Mouse (Mus musculus): Measurements from ENCODE around the gene Abhd6. TPM values are rescaled to one million over a fixed set of nuclear protein-coding genes. Genes with fewer than 3 reads are reported as not detected.

Gene Abhd6
- 10 to 100 TPM; 59.0 to 78.0 (median 67.0) TPM for total RNA-seq (2022)

- peak; percentile 81 to 83 for DNase-seq (ENCODE audit: low spot score in 2 of 2)
Measured at GRCm38 (mm10) chr14:8002432-8003092, at the start of gene Abhd6. Abhd6 (plus strand) TSS chr14:8002902.

- DNase-seq (ENCODE audit: low spot score in 2 of 2): no peak
Measured at GRCm38 (mm10) chr14:7954071-7954471, 48.6 kb upstream of the Abhd6 start.

GRCm38 (mm10) chr14:7956427-7956826, 46.3 kb upstream of the Abhd6 start:
- no peak for DNase-seq (ENCODE audit: low spot score in 2 of 2)

- DNase-seq (ENCODE audit: low spot score in 2 of 2): no peak
Measured at GRCm38 (mm10) chr14:7957049-7957448, 45.7 kb upstream of the Abhd6 start, which contains the start of gene Gm45521. Gm45521 (plus strand) TSS chr14:7957288.

GRCm38 (mm10) chr14:7960616-7961015, 42.1 kb upstream of the Abhd6 start:
- peak in 1 of 2 experiments; percentile 67 for DNase-seq (ENCODE audit: low spot score in 2 of 2)

- no peak for DNase-seq (ENCODE audit: low spot score in 2 of 2)
Measured at GRCm38 (mm10) chr14:7961714-7962113, 41.0 kb upstream of the Abhd6 start.

GRCm38 (mm10) chr14:7962626-7963025, 40.1 kb upstream of the Abhd6 start:
- no peak for DNase-seq (ENCODE audit: low spot score in 2 of 2)

GRCm38 (mm10) chr14:7963160-7963559, 39.5 kb upstream of the Abhd6 start:
- no peak for DNase-seq (ENCODE audit: low spot score in 2 of 2)

GRCm38 (mm10) chr14:7964219-7964889, 38.3 kb upstream of the Abhd6 start:
- DNase-seq (ENCODE audit: low spot score in 2 of 2): peak in 1 of 2 experiments; percentile 72

GRCm38 (mm10) chr14:7971889-7972493, 30.7 kb upstream of the Abhd6 start:
- no peak for DNase-seq (ENCODE audit: low spot score in 2 of 2)

GRCm38 (mm10) chr14:7974643-7975042, 28.1 kb upstream of the Abhd6 start:
- DNase-seq (ENCODE audit: low spot score in 2 of 2): no peak

GRCm38 (mm10) chr14:7975177-7975576, 27.5 kb upstream of the Abhd6 start:
- DNase-seq (ENCODE audit: low spot score in 2 of 2): no peak

GRCm38 (mm10) chr14:7977471-7977870, 25.2 kb upstream of the Abhd6 start:
- no peak for DNase-seq (ENCODE audit: low spot score in 2 of 2)

- no peak for DNase-seq (ENCODE audit: low spot score in 2 of 2)
Measured at GRCm38 (mm10) chr14:7978183-7978582, 24.5 kb upstream of the Abhd6 start.

- no peak for DNase-seq (ENCODE audit: low spot score in 2 of 2)
Measured at GRCm38 (mm10) chr14:7981226-7981625, 21.5 kb upstream of the Abhd6 start.

- DNase-seq (ENCODE audit: low spot score in 2 of 2): no peak
Measured at GRCm38 (mm10) chr14:7986913-7987312, 15.8 kb upstream of the Abhd6 start.

GRCm38 (mm10) chr14:7989371-7989770, 13.3 kb upstream of the Abhd6 start:
- DNase-seq (ENCODE audit: low spot score in 2 of 2): no peak

- no peak for DNase-seq (ENCODE audit: low spot score in 2 of 2)
Measured at GRCm38 (mm10) chr14:7989961-7990360, 12.7 kb upstream of the Abhd6 start.

- no peak for DNase-seq (ENCODE audit: low spot score in 2 of 2)
Measured at GRCm38 (mm10) chr14:7991108-7991776, 11.5 kb upstream of the Abhd6 start.

GRCm38 (mm10) chr14:7992158-7992557, 10.5 kb upstream of the Abhd6 start:
- DNase-seq (ENCODE audit: low spot score in 2 of 2): no peak

- DNase-seq (ENCODE audit: low spot score in 2 of 2): no peak
Measured at GRCm38 (mm10) chr14:7994271-7994767, 8.4 kb upstream of the Abhd6 start, which contains the start of gene Dnase1l3. Dnase1l3 (minus strand) TSS chr14:7994573.

- DNase-seq (ENCODE audit: low spot score in 2 of 2): peak; percentile 87 to 94
Measured at GRCm38 (mm10) chr14:7997255-7997696, 5.4 kb upstream of the Abhd6 start.
